Mouse (Mus musculus) testis, adult 2 months (tissue): ENCODE measurements around the gene Klhl23.

Source experiments
- CTCF ChIP-seq: fragments of 200-500 bp; IDR thresholded peaks from 2 replicates; pipeline ENCODE4 v1.5.1; 2012; ENCODE audit warnings: low read depth, mild to moderate bottlenecking, inconsistent platforms, low read length, moderate library complexity; ENCODE audit not compliant: control insufficient read depth, insufficient read depth, insufficient replicate concordance
- POLR2A ChIP-seq: fragments of 200-500 bp; IDR thresholded peaks from 2 replicates; pipeline ENCODE4 v1.6.1; 2012; ENCODE audit warnings: low read depth, mild to moderate bottlenecking, inconsistent platforms, low read length, moderate library complexity; ENCODE audit not compliant: control insufficient read depth

GRCm38 (mm10) chr2:69851427-69852058, 29.8 kb downstream of the Klhl23 start:
- TF ChIP-seq CTCF (no peak), POLR2A (no peak)
